Mouse (Mus musculus) limb, embryonic 15.5 days (tissue): Measurements from ENCODE around the gene Glt8d1. TPM values are rescaled to one million over a fixed set of nuclear protein-coding genes. Genes with fewer than 3 reads are reported as not detected.

Experiments
- ATAC-seq: fragments of 200-750 bp; cut with Nextera tagmentation; 2 replicates; pipeline ENCODE4 v1.8.0; 2017; ENCODE audit warnings: low read depth, moderate TSS enrichment; ENCODE audit not compliant: insufficient number of reproducible peaks, low FRiP score, low TSS enrichment
- H3K27ac ChIP-seq: fragments of 300-500 bp; sonication (generic); 2 replicates; pipeline ENCODE4 v1.5.1; 2015; ENCODE audit warnings: moderate library complexity, mild to moderate bottlenecking, inconsistent platforms
- H3K27me3 ChIP-seq: fragments of 300-500 bp; sonication (generic); 2 replicates; pipeline ENCODE4 v1.6.1; 2015; ENCODE audit warnings: inconsistent platforms
- H3K36me3 ChIP-seq: fragments of 300-500 bp; sonication (generic); 2 replicates; pipeline ENCODE4 v1.6.1; 2015; ENCODE audit warnings: inconsistent platforms
- H3K4me1 ChIP-seq: fragments of 300-500 bp; sonication (generic); 2 replicates; pipeline ENCODE4 v1.6.1; 2015; ENCODE audit warnings: inconsistent platforms
- H3K4me2 ChIP-seq: fragments of 300-500 bp; sonication (generic); 2 replicates; pipeline ENCODE4 v1.6.1; 2015; ENCODE audit warnings: mild to moderate bottlenecking, inconsistent platforms
- H3K4me3 ChIP-seq: fragments of 300-500 bp; sonication (generic); 2 replicates; pipeline ENCODE4 v1.5.1; 2015; ENCODE audit warnings: mild to moderate bottlenecking, inconsistent platforms
- H3K9ac ChIP-seq: fragments of 300-500 bp; sonication (generic); 2 replicates; pipeline ENCODE4 v1.6.1; 2015; ENCODE audit warnings: inconsistent platforms
- H3K9me3 ChIP-seq: fragments of 300-500 bp; sonication (generic); 2 replicates; pipeline ENCODE4 v1.6.1; 2016; ENCODE audit warnings: inconsistent platforms
- WGBS: fragments of 180-500 bp; shearing (Covaris S2); methylation state at CpG from one replicate; pipeline ENCODE4 v1.1.7; 2015; 5-methylcytosine and 5-hydroxymethylcytosine counted together
- polyA plus RNA-seq: library from polyadenylated mRNA; unstranded; fragments of >200 nt; fragmentation: Nextera tagmentation; extraction: Ambion mirVana; gene quantifications from 2 replicates; pipeline ENCODE4 v1.2.1, GENCODE M21; 2015

Glt8d1 gene
- polyA plus RNA-seq, 1 experiment from 2014 or later: 67.4 TPM

DNA sequence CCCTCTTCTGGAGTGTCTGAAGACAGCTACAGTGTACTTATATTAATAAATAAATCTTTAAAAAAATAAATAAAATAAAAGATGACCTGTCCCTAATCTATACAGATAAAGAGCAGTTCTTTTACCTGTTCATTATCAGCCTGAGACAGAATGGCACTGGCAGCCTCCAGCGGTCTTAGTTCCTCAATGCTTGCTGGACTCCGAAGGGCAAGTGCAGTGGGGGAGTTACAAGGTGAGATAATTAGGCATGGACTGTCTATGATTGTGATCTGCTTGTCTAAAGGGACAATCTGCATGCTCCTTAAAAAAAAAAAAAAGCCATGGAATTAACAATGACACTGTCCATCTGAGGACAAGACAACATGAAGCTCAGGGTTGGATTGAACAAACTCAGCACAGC lies 12.7 kb downstream of the Glt8d1 start:
- Histone ChIP-seq H3K4me1 (peaks cover 12% of the 10 kb centered on the region; the same call in 1 of the 2 replicates), H3K27me3 (no peaks in the 10 kb centered on the region), H3K9me3 (no peaks in the 10 kb centered on the region), H3K27ac (no peak overlapping the region), H3K36me3 (peaks cover 84% of the 10 kb centered on the region), H3K4me3 (no peak overlapping the region), H3K4me2 (no peak overlapping the region), H3K9ac (no peak overlapping the region)
- ATAC-seq: no peak
- 95% methylated on average over 2 of the region's 2 CpGs for WGBS

DNA sequence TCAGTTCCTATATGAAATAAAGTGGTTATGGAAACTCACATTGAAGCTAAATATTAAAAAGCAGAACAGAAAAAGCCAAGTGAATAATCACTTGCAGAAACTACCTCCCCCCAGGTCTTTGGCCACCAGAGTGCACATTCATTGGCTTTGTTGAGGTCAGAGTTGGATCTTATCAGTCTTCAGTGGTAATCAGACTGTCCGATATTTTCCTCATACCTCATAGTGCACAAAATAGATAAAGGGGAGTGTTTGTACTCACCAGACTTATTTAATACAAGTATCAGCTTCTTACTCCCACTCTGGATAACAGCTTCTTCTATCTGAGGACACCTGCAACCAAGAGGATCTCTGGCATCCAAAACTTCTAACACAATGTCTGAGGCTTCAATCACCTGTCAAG lies 14.9 kb downstream of the Glt8d1 start:
- 84% methylated on average over 1 of the region's 1 CpGs for WGBS
- H3K4me2 ChIP-seq: no peak overlapping the region
- no peak for ATAC-seq
- H3K4me1 ChIP-seq: peaks cover 19% of the 10 kb centered on the region
- H3K4me3 ChIP-seq: no peak overlapping the region
- no peak overlapping the region for H3K27ac ChIP-seq
- H3K9me3 ChIP-seq: no peaks in the 10 kb centered on the region
- no peaks in the 10 kb centered on the region for H3K27me3 ChIP-seq
- H3K36me3 ChIP-seq: peaks cover 64% of the 10 kb centered on the region
- H3K9ac ChIP-seq: no peak overlapping the region

DNA sequence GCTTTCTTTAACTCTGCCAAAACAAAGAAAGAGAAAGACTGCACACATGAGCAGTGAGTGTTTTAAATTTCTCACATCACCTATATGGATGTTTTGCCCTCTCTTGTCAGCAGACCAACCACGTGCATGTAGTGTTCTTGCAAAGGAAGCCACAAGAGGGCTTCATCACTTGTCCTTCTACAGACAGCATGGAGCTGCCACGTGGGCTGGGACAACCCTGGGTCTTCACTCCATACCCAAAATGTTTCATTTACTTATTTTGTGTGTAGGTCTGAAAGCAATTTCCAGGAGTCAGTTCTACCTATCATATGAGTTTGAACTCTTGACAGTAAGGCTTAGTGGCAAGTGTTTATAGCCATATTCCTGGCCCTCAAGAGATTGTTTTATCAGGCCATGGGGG lies 16.7 kb downstream of the Glt8d1 start:
- H3K4me2 ChIP-seq: peak overlapping the region; percentile 67
- peaks cover 19% of the 10 kb centered on the region for H3K4me1 ChIP-seq
- peak overlapping the region; percentile 94 for H3K9ac ChIP-seq
- no peak overlapping the region for H3K27ac ChIP-seq
- H3K27me3 ChIP-seq: no peaks in the 10 kb centered on the region
- no peak for ATAC-seq
- H3K4me3 ChIP-seq: peak overlapping the region; percentile 74
- 0% methylated on average over 2 of the region's 2 CpGs for WGBS
- H3K36me3 ChIP-seq: peaks cover 46% of the 10 kb centered on the region
- no peaks in the 10 kb centered on the region for H3K9me3 ChIP-seq

DNA sequence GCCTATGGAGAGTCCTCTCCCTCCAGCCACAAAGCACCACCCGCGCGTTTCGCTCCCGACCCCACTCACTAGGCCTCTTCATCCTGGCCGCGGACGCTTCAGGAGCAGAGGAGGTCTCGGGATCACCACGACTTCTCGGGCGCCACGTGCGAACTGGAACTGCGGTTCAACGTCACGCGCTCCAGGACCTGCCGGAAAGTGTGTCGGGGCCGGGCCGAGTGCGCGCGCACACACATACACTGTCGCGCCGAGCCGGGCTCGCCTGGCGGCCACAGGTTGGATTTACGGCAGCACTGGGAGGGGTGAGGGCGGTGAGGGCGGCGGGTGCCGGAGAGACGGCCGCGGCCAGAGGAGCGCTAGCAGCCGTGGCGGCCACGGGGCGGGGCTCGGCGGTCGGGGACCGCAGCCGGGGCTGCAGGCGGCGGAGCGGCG lies 17.7 kb downstream of the Glt8d1 start, which contains the start of the genes Pbrm1 and Gnl3:
TSS of gene Pbrm1 (plus strand) at position 279 of the 432 bp plus-strand sequence.
TSS of gene Gnl3 (minus strand) at position 293 of the 432 bp plus-strand sequence.
- H3K27me3 ChIP-seq: no peaks in the 10 kb centered on the region
- H3K36me3 ChIP-seq: peaks cover 39% of the 10 kb centered on the region
- peak within 1 kb of the TSS; percentile 94 for H3K9ac ChIP-seq
- WGBS: under 1% methylated on average over 40 of the region's 53 CpGs
- peaks cover 19% of the 10 kb centered on the region for H3K4me1 ChIP-seq
- peak within 1 kb of the TSS; percentile 98 for H3K27ac ChIP-seq
- H3K4me3 ChIP-seq: peak within 1 kb of the TSS; percentile 74
- ATAC-seq: peak; percentile 95
- H3K9me3 ChIP-seq: no peaks in the 10 kb centered on the region
- peak within 1 kb of the TSS; percentile 67 for H3K4me2 ChIP-seq

DNA sequence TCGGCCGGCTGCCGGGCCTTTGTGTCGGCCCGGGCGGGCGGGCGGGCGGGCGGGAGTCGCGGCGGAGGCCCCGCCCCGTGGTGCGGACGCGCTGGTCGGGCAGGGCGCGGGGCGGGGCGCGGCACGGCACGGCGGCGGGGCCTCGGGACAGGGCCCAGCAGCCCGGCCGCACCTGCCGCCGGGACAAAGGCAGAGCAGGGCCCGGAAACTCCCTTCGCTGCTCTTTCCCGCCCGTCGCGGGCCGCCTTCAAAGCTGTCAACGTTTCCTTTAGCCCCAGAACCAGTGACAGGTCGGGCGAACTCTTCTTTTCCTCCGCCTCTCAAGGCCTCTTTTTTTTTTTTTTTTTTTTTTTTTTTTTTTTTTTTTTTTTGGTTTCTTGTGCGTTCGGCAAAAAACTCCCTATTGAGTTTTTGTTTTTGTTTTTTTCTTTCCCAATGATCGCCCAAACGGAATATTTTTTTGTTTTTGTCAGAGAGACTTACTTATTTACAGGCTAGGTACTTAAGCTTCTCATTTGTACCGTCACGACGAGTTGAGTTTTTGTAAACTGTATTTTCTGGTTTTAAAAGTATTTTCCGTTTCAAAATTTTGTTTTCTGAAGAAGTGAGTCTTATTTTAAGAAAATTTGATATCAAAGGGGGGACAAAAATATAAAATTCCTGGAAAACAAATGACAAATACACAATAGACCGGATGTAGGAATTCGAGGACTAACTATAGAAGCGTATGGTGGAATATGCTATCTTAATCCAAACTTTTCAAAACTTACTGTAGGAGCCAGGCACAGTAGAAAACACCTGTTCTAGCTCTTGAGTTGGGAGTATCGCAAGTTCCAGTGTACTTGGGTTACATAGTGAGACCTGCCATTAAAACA lies 18.4 kb downstream of the Glt8d1 start:
- Histone ChIP-seq H3K9me3 (no peaks in the 10 kb centered on the region), H3K4me2 (peak overlapping the region; percentile 50), H3K36me3 (peaks cover 37% of the 10 kb centered on the region), H3K4me3 (peak overlapping the region; percentile 74), H3K27me3 (no peaks in the 10 kb centered on the region), H3K27ac (peak overlapping the region; percentile 98), H3K4me1 (peaks cover 19% of the 10 kb centered on the region), H3K9ac (peak overlapping the region; percentile 94)
- WGBS: 2% methylated on average over 42 of the region's 56 CpGs
- peak; percentile 92 for ATAC-seq

DNA sequence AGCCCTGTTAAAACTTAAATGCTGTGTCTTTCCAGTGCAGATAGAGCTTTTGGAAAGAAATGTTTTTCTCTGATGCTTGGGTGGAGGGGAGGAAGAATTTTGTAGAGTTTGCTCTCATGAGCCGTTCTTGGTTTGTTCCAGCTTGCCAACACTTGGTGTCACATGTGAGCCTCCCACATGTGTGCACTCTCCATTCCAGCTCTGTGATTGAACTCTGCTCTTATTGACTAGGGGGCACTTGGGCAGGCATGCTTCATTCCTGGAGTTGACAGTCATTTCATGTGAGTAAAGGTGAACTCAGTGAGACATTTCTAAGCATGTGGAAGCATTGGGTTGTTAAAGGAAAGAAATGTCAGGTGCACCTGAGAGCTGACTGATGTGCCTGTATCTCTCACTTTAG lies 21.4 kb downstream of the Glt8d1 start:
- Histone ChIP-seq H3K4me1 (peaks cover 13% of the 10 kb centered on the region), H3K4me3 (no peak overlapping the region), H3K4me2 (no peak overlapping the region), H3K27ac (no peak overlapping the region), H3K9ac (no peak overlapping the region), H3K27me3 (no peaks in the 10 kb centered on the region), H3K36me3 (peaks cover 34% of the 10 kb centered on the region), H3K9me3 (no peaks in the 10 kb centered on the region)
- 38% methylated on average over 1 of the region's 1 CpGs for WGBS
- ATAC-seq: no peak

DNA sequence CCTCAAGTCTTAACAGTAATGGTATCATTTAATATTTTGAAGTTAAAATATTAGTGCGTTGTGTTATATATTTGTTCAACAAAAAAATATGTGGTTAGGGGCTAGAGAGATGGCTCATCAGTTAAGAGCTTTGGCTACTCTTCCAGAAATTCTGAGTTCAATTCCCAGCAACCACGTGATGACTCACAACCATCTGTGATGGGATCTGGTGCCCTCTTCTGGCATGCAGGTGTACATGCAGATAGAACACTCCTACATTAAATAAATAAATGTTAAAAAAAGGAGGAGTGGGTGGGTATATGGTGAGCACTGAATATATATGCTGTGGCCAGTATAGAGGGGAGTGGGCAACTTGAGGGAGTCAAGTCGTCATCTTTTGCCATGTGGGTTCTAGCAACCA lies 24.6 kb downstream of the Glt8d1 start:
- WGBS: 76% methylated on average over 3 of the region's 3 CpGs

DNA sequence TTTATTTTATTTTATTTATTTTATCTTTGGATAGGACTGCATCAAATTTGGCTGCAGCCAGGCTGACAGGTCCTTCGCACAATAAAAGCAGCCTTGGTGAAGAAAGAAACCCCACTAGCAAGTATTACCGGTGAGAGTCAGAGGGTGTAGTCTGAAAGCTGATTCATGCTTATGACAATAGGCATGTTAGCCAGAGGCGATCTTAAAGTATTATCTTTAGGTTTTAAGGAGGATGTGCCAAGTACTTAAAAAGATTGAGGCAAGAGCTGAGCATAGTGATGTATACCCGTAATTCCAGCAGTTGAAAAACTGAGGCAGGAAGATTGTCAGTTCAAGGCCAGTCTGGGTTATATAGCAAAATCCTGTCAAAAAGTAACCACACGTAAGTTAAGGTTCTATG lies 44.1 kb downstream of the Glt8d1 start:
- ATAC-seq: no peak
- H3K27me3 ChIP-seq: no peaks in the 10 kb centered on the region
- H3K4me2 ChIP-seq: no peak overlapping the region
- peaks cover 60% of the 10 kb centered on the region for H3K36me3 ChIP-seq
- H3K27ac ChIP-seq: no peak overlapping the region
- no peaks in the 10 kb centered on the region for H3K4me1 ChIP-seq
- WGBS: 87% methylated on average over 5 of the region's 5 CpGs
- H3K9me3 ChIP-seq: no peaks in the 10 kb centered on the region
- H3K4me3 ChIP-seq: no peak overlapping the region
- H3K9ac ChIP-seq: no peak overlapping the region

More for the DNA sequence above, 24.6 kb downstream of the Glt8d1 start:
- no peak overlapping the region for H3K4me2 ChIP-seq
- peaks cover under 1% of the 10 kb centered on the region; the same call in 1 of the 2 replicates for H3K4me1 ChIP-seq
- H3K36me3 ChIP-seq: peaks cover 51% of the 10 kb centered on the region
- H3K9me3 ChIP-seq: no peaks in the 10 kb centered on the region
- no peak for ATAC-seq
- H3K9ac ChIP-seq: no peak overlapping the region
- H3K27ac ChIP-seq: no peak overlapping the region
- no peak overlapping the region for H3K4me3 ChIP-seq
- no peaks in the 10 kb centered on the region for H3K27me3 ChIP-seq

DNA sequence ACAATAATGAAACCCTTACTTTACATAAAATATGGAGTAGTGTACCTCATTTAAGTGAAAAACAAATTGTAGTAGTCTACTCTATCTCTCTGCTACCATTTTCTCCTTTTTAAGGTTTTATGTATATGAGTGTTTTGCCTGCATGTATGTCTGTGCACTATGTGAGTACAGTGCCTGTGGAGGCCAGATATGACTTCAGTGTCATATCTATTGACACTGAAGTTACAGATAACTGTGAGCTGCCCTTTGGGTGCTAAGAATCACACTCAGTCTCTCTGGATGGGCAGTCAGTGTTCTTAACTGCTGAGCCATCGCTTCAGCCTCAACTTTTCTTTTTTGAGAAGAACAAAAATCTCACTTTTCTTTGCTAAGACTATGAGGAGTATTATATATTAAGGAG lies 44.6 kb downstream of the Glt8d1 start:
- Histone ChIP-seq H3K9me3 (no peaks in the 10 kb centered on the region), H3K4me1 (no peaks in the 10 kb centered on the region), H3K27ac (no peak overlapping the region), H3K4me3 (no peak overlapping the region), H3K9ac (no peak overlapping the region), H3K4me2 (no peak overlapping the region), H3K27me3 (no peaks in the 10 kb centered on the region), H3K36me3 (peaks cover 66% of the 10 kb centered on the region)
- whole genome bisulfite sequencing: 96% methylated on average over 1 of the region's 1 CpGs
- ATAC-seq: no peak

Other genes with a start within 250 kb of the Glt8d1 start
- 22.0 and 27.9 TPM in 2 replicates for gene Tmem110, start 175.8 kb upstream of the Glt8d1 start, polyA plus RNA-seq
- gene Mustn1, start 122.2 kb upstream of the Glt8d1 start, polyA plus RNA-seq: 20.0 and 42.6 TPM in 2 replicates
- gene Itih4, start 114.9 kb upstream of the Glt8d1 start, polyA plus RNA-seq: 0.09 and 0.28 TPM in 2 replicates
- 0.42 and 1.4 TPM in 2 replicates for gene Itih3, start 77.6 kb upstream of the Glt8d1 start, polyA plus RNA-seq
- gene Itih1, start 58.1 kb upstream of the Glt8d1 start, polyA plus RNA-seq: 0.20 TPM in 1 of 2 replicates, not detected in the other
- 10.1 and 11.2 TPM in 2 replicates for gene Nek4, start 50.0 kb upstream of the Glt8d1 start, polyA plus RNA-seq
- gene Spcs1, start 272 bp downstream of the Glt8d1 start, polyA plus RNA-seq: 417 and 446 TPM in 2 replicates
- gene Pbrm1, start 17.7 kb downstream of the Glt8d1 start, polyA plus RNA-seq: 106 and 117 TPM in 2 replicates
- gene Gnl3, start 17.8 kb downstream of the Glt8d1 start, polyA plus RNA-seq: 105 and 113 TPM in 2 replicates
- gene Smim4, start 127.6 kb downstream of the Glt8d1 start, polyA plus RNA-seq: 58.9 and 64.1 TPM in 2 replicates
- gene Nt5dc2, start 129.7 kb downstream of the Glt8d1 start, polyA plus RNA-seq: 336 and 349 TPM in 2 replicates
- 42.5 and 44.4 TPM in 2 replicates for gene Stab1, start 167.2 kb downstream of the Glt8d1 start, polyA plus RNA-seq
- gene Tnnc1, start 206.9 kb downstream of the Glt8d1 start, polyA plus RNA-seq: 276 and 549 TPM in 2 replicates
- 336 and 363 TPM in 2 replicates for gene Nisch, start 215.5 kb downstream of the Glt8d1 start, polyA plus RNA-seq
- gene Sema3g, start 216.5 kb downstream of the Glt8d1 start, polyA plus RNA-seq: 1.2 and 1.5 TPM in 2 replicates
- gene Phf7, start 249.9 kb downstream of the Glt8d1 start, polyA plus RNA-seq: 9.5 and 12.5 TPM in 2 replicates